In genomic region chrX:100776985-100777654, GRCm38 (mm10) we compare ENCODE assay signal across 7 mouse cellular contexts. TPM values are rescaled to one million over a fixed set of nuclear protein-coding genes. Genes with fewer than 3 reads are reported as not detected.
DNase-seq lines count a peak whose midpoint lies in the region; ATAC-seq and TF ChIP-seq lines count a peak whose summit lies in the region.

No protein-coding gene starts in this region.

- no peaks in the 10 kb centered on the region for H3K4me1 ChIP-seq in hindbrain, postnatal 0 days (ENCODE audit: insufficient read depth, low read length)
- peaks cover 0 to 2% of the 10 kb centered on the region in 2 experiments; a peak in 1 of 4 replicates for H3K4me1 ChIP-seq in liver, embryonic 14.5 days (replicated peaks; ENCODE audit: control insufficient read depth in 2 of 2, insufficient read depth in 2 of 2, low read length in 1 of 2)
- peaks cover 3% of the 10 kb centered on the region; the same call in 1 of the 2 replicates for H3K4me1 ChIP-seq in neural tube, embryonic 11.5 days (ENCODE audit: control insufficient read depth, insufficient read depth, low read length)
- peaks cover 5% of the 10 kb centered on the region for H3K4me1 ChIP-seq in testis, adult 2 months (ENCODE audit: control insufficient read depth, insufficient read depth, low read length)

- H3K4me2 ChIP-seq in hindbrain, postnatal 0 days (ENCODE audit: low read depth, low read length): peak overlapping the region; percentile 51
- H3K4me2 ChIP-seq in liver, embryonic 14.5 days (ENCODE audit: low read depth): peak overlapping the region; percentile 63
- H3K4me2 ChIP-seq in neural tube, embryonic 11.5 days (ENCODE audit: low read depth): peak overlapping the region; percentile 45

- no peaks in the 10 kb centered on the region for H3K27me3 ChIP-seq in hindbrain, postnatal 0 days (ENCODE audit: insufficient read depth, low read length)
- no peaks in the 10 kb centered on the region for H3K27me3 ChIP-seq in liver, embryonic 14.5 days (ENCODE audit: control insufficient read depth, insufficient read depth, low read length)
- no peaks in the 10 kb centered on the region for H3K27me3 ChIP-seq in neural tube, embryonic 11.5 days (ENCODE audit: control insufficient read depth, insufficient read depth, low read length)
- H3K27me3 ChIP-seq in testis, adult 2 months (ENCODE audit: control insufficient read depth, insufficient read depth, low read length): no peaks in the 10 kb centered on the region

- DNase-seq in adrenal gland, adult (ENCODE audit: inconsistent age in 2 of 2, low spot score in 1 of 2): peak; percentile 87 to 88
- DNase-seq in cerebellum, postnatal 10 days: peak; percentile 69 to 80
- peak; percentile 21 to 59 for DNase-seq in gastrocnemius, adult 8-10 months (ENCODE audit: low spot score in 2 of 2)
- peak; percentile 67 for DNase-seq in hindbrain, postnatal 0 days (ENCODE audit: low spot score)
- DNase-seq in liver, embryonic 14.5 days (ENCODE audit: low read depth in 3 of 3, low spot score in 3 of 3): peak; percentile 45 to 50 (median 49)
- DNase-seq in neural tube, embryonic 11.5 days (ENCODE audit: low spot score): peak; percentile 87

- TF ChIP-seq EP300 in liver, embryonic 14.5 days (IDR thresholded peaks at IDR 0.05; ENCODE audit: low read depth): no peak

- 30% methylated on average over 42 of the region's 49 CpGs for WGBS in hindbrain, postnatal 0 days
- 16% methylated on average over 33 of the region's 49 CpGs for WGBS in liver, embryonic 14.5 days (ENCODE audit: insufficient replicate concordance)
- 27% methylated on average over 32 of the region's 49 CpGs for WGBS in neural tube, embryonic 11.5 days

- H3K4me3 ChIP-seq in hindbrain, postnatal 0 days (ENCODE audit: low read length): peak overlapping the region; percentile 35
- peak overlapping the region; percentile 56 to 59 for H3K4me3 ChIP-seq in liver, embryonic 14.5 days (ENCODE audit: insufficient read depth in 1 of 2, low read depth in 2 of 2, low read length in 2 of 2)
- peak overlapping the region; percentile 58 for H3K4me3 ChIP-seq in neural tube, embryonic 11.5 days (ENCODE audit: low read depth, low read length)
- peak overlapping the region; percentile 74 for H3K4me3 ChIP-seq in testis, adult 2 months (ENCODE audit: control insufficient read depth, low read depth, low read length)

- peak; percentile 78 for ATAC-seq in hindbrain, postnatal 0 days
- peak; percentile 95 for ATAC-seq in liver, embryonic 14.5 days (ENCODE audit: insufficient read depth)
- peak; percentile 93 for ATAC-seq in neural tube, embryonic 11.5 days (ENCODE audit: insufficient read depth, low FRiP score, low TSS enrichment)

- peak overlapping the region; percentile 46 for H3K9ac ChIP-seq in hindbrain, postnatal 0 days (replicated peaks; ENCODE audit: low read length)
- no peak overlapping the region for H3K9ac ChIP-seq in liver, embryonic 14.5 days (replicated peaks)
- peak overlapping the region; percentile 77 for H3K9ac ChIP-seq in neural tube, embryonic 11.5 days (ENCODE audit: low read length)

- no peak for TF ChIP-seq POLR2A in testis, adult 2 months (IDR thresholded peaks at IDR 0.05; ENCODE audit: control insufficient read depth, low read depth, low read length)

- peak overlapping the region; percentile 58; the same call in 1 of the 2 replicates for H3K27ac ChIP-seq in hindbrain, postnatal 0 days
- H3K27ac ChIP-seq in liver, embryonic 14.5 days: no peak overlapping the region
- peak overlapping the region; percentile 82; the same call in 1 of the 2 replicates for H3K27ac ChIP-seq in neural tube, embryonic 11.5 days (ENCODE audit: low read depth, low read length)
- H3K27ac ChIP-seq in testis, adult 2 months (ENCODE audit: control insufficient read depth, insufficient read depth, low read depth, low read length): peak overlapping the region; percentile 67

- no peaks in the 10 kb centered on the region for H3K36me3 ChIP-seq in hindbrain, postnatal 0 days (ENCODE audit: insufficient read depth, low read length)
- H3K36me3 ChIP-seq in liver, embryonic 14.5 days (replicated peaks; ENCODE audit: control insufficient read depth, insufficient read depth, low read depth): no peaks in the 10 kb centered on the region
- H3K36me3 ChIP-seq in neural tube, embryonic 11.5 days (ENCODE audit: control insufficient read depth, insufficient read depth, low read length): no peaks in the 10 kb centered on the region
- no peaks in the 10 kb centered on the region for H3K36me3 ChIP-seq in testis, adult 2 months (ENCODE audit: control insufficient read depth, insufficient read depth, low read length)

- no peak for TF ChIP-seq CTCF in hindbrain, postnatal 0 days (IDR thresholded peaks at IDR 0.05; ENCODE audit: low read depth)
- no peak for TF ChIP-seq CTCF in liver, embryonic 14.5 days (IDR thresholded peaks at IDR 0.05; ENCODE audit: low read depth)
- no peak for TF ChIP-seq CTCF in testis, adult 2 months (IDR thresholded peaks at IDR 0.05; ENCODE audit: control insufficient read depth, insufficient read depth, insufficient replicate concordance, low read depth, low read length)

- no peaks in the 10 kb centered on the region for H3K9me3 ChIP-seq in hindbrain, postnatal 0 days (ENCODE audit: low read length)
- no peaks in the 10 kb centered on the region for H3K9me3 ChIP-seq in liver, embryonic 14.5 days (ENCODE audit: control insufficient read depth, low read length)
- no peaks in the 10 kb centered on the region for H3K9me3 ChIP-seq in neural tube, embryonic 11.5 days (ENCODE audit: control insufficient read depth, low read length)

RNA-seq across cellular contexts. Expression of gene Dlg3, which starts 9.6 kb away (rescaled TPM):
- 1 to 10 TPM in 2 of 4 experiments, under 1 TPM in 2; 0.61 to 1.0 (median 0.98) TPM for total RNA-seq in gastrocnemius, adult 8-10 months (2022)
- 35.5 and 39.9 TPM in 2 replicates for total RNA-seq in hindbrain, postnatal 0 days (2014; rRNA removed)
- polyA plus RNA-seq in hindbrain, postnatal 0 days (2015; fragmentation: Nextera tagmentation; extraction: Ambion mirVana): 2.9 and 3.7 TPM in 2 replicates
- 1.3 and 1.9 TPM in 2 replicates for polyA plus RNA-seq in liver, embryonic 14.5 days (2012; rRNA removed)
- 0.43 and 0.53 TPM in 2 replicates for polyA plus RNA-seq in liver, embryonic 14.5 days (2014; fragmentation: Nextera tagmentation; extraction: Ambion mirVana)
- polyA plus RNA-seq in neural tube, embryonic 11.5 days (2014; fragmentation: Nextera tagmentation; extraction: Ambion mirVana): 4.8 and 5.1 TPM in 2 replicates
- polyA plus RNA-seq in testis, adult 2 months (2012; rRNA removed): 8.3 and 11.4 TPM in 2 replicates

RNA-seq across cellular contexts. Expression of gene Gdpd2, which starts 47.4 kb away (rescaled TPM):
- total RNA-seq in gastrocnemius, adult 8-10 months (2022): not detected
- total RNA-seq in hindbrain, postnatal 0 days (2014; rRNA removed): 31.8 and 46.5 TPM in 2 replicates
- 35.2 and 38.2 TPM in 2 replicates for polyA plus RNA-seq in hindbrain, postnatal 0 days (2015; fragmentation: Nextera tagmentation; extraction: Ambion mirVana)
- 0.17 and 0.27 TPM in 2 replicates for polyA plus RNA-seq in liver, embryonic 14.5 days (2012; rRNA removed)
- 0.04 and 0.20 TPM in 2 replicates for polyA plus RNA-seq in liver, embryonic 14.5 days (2014; fragmentation: Nextera tagmentation; extraction: Ambion mirVana)
- polyA plus RNA-seq in neural tube, embryonic 11.5 days (2014; fragmentation: Nextera tagmentation; extraction: Ambion mirVana): 7.0 and 8.0 TPM in 2 replicates
- polyA plus RNA-seq in testis, adult 2 months (2012; rRNA removed): 1.6 and 1.8 TPM in 2 replicates
